Mouse (Mus musculus) urinary bladder, postnatal 14 days (tissue): ENCODE results near the gene Npdc1.
"Not testable (repeated sequence)": the region's sequence is repeated elsewhere in the genome, so short reads cannot be mapped to it uniquely, and the experiment has no call there.

Experiments used
- DNase-seq: peaks from one replicate; pipeline ENCODE4 v3.0.0; 2021; ENCODE audit warnings: low spot score

Gene Npdc1

DNA sequence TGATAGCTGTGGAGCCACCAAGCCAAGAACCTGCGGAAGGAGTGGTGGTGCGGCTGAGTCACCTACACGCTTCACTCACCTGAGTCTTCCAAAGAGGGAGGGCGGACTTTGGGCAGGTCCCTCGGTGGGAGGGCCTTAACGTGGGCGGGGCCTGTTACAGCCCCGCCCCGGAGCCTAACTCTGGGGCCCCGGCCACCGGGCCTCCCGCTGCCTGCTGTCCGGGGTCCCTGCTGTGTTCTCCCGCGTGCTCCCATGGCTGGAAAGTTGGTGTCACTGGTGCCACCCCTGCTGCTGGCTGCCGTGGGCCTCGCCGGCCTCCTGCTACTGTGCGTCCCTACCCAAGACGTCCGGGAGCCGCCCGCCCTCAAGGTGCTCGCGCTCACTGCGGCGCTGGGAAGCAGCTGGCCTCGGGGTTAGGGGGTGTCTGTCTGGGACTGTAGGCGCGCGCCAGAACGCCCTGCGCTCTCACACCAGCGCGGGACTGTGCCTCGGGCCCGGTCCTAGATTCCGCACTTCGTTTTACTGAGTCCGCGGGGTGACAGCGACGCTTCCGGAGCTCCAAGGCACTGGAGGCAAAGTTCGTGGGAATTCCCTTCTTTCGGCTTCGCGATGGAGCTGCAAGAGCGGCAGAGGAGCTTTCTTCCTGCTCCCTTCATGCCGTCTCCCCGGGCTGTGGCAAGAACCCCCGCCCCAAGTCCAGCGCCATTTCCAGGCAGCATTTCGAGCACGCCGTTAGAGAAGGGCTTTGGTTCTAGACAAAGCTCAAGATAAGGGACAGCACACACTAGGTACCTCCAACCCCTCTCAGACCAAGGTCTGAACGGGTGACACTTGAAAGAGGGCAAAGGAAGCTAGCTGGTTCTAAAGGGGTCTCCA lies 3.2 kb upstream of the Npdc1 start, which contains the start of gene Entpd2:
Gene Entpd2, plus strand, starts transcription at position 154 of the 876 bp plus-strand sequence.
- DNase-seq: peak; percentile 68

DNA sequence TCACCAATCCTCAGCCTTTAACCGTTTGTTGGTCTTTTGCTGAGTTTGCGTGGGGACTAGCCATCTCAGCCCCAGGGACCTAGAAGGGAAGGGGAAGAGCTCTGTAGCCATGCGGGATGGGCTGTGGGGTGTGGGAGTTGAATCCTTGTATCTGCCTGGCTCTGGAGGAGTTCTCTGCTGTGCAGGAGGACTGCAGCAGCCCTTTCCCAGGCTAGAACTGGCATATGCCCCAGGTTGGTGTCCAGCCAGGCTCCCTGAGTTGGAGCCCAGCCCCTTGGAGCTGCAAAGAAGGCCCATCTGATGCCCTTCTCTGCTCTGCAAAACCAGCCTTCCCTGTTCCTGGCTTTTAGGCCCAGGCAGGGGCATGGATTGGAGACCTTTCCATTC lies 2.6 kb upstream of the Npdc1 start:
- no peak for DNase-seq

DNA sequence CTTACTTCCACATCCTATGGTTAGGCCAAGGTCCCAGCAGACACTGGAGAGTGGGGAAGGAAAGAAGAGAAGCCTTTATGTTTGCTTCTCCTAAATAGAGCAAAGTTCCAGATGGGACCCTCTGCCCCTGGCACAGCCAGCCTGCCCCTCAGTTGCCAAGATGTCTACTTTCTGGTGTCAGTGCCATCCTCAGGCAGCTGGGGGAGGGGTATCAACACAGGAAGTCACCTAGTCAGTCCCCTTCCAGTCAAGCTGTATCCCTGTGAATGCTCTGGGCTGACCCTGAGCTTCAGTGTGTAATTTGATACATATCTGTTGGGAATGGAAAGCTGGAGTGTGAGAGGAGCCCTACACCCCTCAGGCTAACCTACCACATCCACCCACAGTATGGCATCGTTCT lies 2.1 kb upstream of the Npdc1 start:
- DNase-seq: no peak

DNA sequence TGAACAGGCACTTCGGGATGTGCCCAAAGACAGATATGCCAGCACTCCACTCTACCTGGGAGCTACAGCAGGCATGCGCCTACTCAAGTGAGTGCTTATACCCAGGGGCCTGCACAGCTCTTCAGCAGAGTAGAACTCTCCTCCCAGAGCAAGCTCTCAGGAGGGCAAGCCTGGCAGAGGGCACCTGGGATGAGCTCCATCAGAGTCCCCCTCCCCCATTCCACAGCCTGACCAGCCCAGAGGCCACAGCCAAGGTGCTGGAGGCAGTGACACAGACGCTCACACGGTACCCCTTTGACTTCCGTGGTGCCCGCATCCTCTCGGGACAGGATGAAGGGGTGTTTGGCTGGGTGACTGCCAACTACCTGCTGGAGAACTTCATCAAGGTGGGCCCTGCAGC lies 1.1 kb upstream of the Npdc1 start:
- no peak for DNase-seq

DNA sequence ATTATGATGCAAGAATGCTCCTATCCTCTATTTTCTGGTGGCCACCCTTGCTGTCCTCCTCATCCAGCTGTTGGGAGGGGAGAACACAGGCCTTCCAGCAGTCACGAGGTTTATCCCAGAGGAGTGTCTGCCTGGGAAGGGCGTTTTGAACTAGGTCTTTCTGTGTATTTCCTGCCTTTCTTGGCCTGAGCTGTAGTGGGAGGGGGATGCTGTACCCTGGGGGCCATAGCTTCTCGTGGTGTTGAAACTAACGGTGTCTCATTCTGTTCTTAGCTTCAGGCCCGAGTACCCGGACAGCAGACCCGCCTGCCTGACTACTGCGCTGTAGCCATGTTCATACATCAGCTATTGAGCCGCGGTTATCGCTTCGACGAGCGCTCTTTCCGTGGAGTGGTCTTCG lies 1.1 kb downstream of the Npdc1 start:
- no peak for DNase-seq

DNA sequence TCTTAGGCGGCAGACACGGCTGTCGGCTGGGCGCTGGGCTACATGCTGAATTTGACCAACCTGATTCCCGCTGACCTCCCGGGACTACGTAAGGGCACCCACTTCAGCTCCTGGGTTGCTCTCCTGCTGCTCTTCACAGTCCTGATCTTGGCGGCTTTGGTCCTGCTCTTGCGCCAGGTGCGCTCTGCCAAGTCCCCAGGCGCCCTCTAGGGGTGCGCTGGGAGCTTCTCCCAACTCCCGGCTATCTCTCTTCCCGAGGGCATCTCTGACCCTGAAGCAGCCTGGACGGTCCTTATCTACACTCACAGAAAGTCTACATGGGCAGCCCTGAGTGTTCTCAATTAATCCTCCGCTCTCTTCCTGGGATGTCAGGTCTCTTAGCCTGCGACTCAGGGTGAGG lies 1.6 kb downstream of the Npdc1 start:
- peak; percentile 73 for DNase-seq

DNA sequence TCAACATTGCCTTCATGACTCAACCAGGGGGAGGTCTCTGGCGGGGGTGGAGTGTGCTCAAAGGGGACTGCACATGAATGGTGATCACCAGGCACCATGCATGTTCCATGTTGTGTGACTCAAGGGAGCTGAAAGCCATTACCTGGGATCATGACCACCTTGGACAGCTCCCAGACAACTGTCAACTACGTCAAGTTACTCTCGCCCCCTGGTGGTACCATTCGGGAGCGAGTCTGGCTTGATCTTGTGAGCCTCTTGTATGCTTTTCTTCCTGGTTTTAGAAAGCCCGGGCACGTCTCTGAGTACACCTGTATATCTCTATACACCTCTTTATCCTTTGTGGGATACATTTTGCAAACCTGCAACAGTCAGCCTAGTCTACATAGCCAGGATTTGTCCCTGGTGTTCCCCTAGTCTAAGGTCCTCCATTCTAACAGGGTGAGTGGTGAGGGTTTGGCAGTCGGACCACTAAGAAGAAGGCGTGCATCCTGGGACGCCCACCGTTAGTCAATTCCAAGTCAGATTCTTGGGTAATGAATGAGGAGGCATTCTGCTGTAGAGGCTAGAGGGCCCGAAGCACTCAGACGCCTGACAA lies 3.3 kb downstream of the Npdc1 start:
- DNase-seq: peak; percentile 90

DNA sequence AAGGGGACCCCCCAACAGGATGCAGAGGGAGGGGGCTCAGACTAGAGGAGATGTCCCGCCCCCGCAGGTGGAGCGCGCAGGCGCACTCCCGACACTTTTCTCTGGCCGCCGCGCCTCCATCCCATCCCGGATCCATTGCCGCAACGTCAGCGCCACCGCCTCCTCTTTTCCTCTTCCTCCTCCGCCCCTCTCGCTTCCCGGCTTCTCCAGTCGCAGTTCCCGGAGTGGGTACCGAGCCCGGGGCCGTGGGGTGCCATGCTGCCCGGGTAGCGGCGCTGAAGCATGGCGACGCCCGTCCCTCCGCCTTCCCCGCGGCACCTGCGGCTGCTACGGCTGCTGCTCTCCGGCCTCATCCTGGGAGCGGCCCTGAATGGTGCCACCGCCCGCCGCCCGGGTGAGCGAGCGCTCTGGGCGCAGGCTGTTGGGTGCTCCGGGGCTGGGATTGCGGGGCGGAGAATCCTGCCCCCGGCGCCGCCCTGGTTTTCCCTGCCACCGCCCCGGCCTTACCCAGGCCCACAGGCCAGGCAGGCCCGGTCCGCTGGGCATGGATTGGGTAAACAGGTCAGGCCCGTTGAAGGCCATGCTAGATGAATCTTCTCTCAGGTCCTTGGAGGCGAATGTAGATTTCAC lies 3.9 kb downstream of the Npdc1 start:
- DNase-seq: peak; percentile 74

DNA sequence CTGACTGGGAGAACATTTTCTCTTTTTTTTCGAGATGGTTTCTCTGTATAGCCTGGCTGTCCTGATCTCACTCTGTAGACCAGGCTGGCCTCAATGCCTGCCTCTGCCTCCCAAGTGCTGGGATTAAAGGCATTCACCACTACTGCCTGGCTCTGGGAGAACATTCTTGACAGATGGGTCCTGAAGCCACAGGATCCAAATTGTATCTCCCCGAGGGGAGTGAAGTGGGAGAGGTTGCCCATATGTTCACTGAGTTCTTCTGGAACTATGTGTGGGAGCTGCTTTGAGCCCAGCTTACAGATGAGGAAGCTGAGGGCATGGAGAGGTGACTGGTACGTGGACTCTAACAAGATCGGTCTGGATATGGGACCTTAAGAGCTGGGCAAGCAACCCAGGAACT lies 4.8 kb downstream of the Npdc1 start:
- DNase-seq: no peak

DNA sequence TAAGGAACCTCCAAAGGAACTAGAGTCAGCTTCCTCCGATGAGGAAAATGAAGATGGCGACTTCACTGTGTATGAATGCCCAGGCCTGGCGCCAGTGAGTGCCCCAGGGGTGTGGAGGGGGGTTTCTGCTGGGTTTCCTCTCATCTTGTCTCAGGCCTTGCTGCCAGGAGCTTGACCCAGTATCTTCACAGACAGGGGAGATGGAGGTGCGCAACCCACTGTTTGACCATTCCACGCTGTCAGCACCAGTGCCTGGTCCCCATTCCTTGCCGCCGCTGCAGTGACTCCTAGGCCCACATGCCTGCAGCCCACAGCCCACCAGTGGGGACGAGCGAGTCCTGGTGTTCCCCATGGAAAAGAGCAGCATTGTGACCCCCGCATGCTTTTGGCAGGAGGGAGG lies 9.8 kb downstream of the Npdc1 start:
- no peak for DNase-seq

DNA sequence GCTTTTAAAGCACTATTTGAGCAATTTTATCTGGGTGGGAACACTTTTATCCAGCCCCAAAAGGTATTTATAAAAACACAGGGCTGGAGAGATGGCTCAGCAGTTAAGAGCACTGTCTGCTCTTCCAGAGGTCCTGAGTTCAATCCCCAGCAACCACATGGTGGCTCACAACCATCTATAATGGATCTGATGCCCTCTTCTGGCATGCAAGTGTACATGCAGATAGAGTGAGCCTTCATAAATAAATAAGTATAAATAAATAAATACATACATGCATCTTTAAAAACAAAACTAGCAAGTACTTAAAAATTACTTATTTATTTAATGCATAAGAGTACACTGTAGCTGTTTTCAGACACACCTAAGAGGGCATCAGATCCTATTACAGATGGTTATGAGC lies 14.3 kb downstream of the Npdc1 start:
- DNase-seq: not testable (repeated sequence)

DNA sequence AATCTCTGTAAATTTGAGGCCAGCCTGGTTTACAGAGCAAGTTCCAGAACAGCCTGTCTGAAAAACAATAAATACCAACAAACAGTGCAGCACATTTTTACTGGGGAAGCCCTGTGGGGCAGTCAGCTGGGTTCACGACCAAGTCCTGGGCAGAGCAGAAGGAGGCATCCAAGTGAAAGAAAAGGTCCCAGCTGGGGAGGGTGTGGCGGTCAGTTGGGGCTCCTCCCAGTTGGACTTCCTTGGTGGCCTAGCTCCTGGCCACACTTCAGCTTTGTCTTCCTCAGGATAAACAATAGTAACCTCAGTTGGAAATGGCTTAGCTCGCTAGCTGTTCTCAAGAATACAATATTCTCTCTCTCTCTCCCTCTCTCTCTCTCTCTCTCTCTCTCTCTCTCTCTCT lies 18.3 kb downstream of the Npdc1 start:
- no peak for DNase-seq

DNA sequence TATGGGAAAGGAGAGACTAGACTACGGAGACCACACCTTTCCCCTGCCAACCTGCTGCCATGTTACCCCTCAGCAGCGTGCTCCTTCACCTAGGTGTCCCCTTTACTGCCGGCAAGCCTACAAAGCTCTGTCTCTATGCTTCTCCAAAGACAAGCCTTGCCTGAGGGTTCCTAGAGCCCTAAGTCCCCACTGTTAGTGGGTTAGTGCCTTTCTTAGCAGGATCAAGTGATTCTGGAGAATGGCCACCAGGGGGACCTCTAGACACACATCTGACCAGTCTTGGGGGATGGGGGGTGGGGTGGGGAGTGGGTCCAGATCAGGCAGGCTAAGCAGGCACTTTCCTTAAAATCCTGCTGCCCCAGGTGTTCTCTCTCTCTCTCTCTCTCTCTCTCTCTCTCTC lies 22.7 kb downstream of the Npdc1 start:
- peak; percentile 37 for DNase-seq

DNA sequence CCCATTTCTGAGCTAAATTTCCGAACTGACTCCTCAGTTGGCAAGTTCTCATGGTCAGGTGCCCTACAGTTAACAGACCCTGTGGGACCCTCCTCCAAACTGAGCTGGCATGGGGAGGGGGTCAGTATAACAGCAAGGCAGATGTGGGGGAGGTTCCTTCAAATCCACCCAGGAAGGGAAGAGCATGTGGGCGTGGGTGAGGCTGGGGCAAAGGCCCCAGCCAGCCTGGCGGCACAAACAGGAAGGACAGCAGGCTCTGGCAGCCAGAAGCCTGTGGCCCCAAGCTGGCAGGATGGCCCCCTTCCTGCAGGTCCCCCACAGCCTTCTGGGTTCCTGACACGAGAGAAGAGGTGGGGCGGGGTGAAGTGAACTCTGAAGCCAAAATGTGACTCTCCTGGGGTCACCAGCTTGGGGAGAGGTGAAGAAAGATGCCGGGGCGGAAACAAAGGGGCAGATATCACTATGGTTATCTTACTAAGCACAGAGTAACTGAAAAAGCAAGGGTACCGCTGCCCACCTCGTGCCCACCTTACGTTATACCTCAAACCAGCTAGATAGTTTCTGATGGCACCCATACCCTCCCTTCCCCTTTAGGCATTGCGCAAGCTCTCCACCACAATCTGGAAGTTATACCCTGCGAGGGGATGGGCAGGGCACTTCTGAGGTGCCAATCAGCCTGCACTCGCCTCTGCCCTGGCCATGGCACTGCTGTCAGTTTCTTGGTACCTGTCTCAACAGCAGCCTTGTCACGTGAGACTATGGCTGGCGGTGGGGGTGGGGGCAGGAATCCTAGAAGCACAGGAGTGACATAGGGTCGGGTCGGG lies 23.6 kb downstream of the Npdc1 start, which contains the start of gene Fut7:
Gene Fut7, plus strand, starts transcription at position 681 of the 824 bp plus-strand sequence.
- no peak for DNase-seq

DNA sequence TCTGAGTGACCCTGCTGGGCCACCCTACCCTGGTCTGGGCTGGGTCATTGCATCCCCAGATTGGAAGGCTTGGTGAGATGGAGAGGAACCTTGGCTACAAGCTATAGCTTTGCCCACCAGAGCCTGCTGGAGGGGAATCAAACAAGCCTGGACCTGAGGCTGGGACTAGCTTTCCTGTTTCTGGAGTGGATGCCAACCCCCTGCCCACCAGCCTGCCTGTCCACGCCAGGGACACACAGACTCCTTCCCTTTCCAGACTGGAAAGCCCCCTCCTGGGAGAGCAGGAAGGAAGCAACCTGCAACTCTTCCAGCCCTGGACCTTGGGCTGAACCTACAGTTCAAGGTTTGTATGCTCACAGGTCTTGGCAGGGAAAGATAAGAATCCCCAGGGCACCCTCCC lies 24.5 kb downstream of the Npdc1 start:
- no peak for DNase-seq

DNA sequence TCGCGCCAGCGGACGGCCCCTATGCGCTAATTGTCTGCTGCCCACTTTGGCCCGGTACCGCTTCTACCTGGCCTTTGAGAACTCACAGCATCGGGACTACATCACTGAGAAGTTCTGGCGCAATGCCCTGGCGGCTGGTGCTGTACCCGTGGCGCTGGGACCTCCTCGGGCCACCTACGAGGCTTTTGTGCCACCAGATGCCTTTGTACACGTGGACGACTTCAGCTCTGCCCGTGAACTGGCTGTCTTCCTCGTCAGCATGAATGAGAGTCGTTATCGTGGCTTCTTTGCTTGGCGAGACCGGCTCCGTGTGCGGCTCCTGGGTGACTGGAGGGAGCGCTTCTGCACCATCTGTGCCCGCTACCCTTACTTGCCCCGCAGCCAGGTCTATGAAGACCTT lies 26.3 kb downstream of the Npdc1 start:
- no peak for DNase-seq

DNA sequence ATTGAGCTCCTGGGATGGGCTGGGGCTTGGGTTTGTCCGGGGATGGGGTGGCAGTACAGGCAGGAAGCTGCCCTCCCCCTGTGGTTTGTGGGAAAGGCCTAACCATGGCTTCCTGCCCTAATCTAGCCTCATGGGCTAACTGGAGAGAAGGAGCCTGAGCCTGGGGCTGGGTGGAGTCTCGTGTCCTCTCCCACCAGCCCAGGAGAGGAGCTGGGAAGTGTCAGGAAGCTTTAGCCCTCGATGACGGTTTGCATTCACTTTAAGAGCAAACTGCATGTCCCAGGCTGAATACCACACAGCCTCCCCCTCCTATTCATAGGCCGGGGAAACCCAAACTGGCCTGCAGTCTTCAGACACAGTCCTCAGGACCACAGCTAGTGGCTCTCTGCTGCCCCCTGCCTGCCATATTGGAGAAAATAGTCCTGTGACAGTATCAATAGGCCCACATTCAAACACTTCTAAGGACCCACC lies 27.6 kb downstream of the Npdc1 start:
- peak; percentile 73 for DNase-seq

DNA sequence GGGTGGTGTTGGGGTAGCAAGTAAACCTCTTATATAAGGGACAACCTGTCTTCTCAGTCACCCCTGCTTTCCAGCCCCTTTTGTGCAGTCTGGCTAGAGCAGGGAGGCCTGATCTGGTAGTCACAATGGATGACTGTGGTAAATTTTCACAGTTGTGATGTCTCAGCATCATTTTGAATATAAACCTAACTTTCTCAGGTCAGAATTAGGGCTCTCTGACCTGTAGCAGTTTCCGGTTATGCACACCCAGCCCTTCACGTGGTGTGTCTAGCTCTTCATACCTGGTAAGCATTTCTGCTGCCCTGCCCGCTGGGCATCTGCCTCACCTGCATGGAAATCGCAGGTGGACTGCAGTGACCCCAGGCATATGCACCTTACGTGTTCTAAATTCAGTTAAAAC lies 28.1 kb downstream of the Npdc1 start:
- no peak for DNase-seq

DNA sequence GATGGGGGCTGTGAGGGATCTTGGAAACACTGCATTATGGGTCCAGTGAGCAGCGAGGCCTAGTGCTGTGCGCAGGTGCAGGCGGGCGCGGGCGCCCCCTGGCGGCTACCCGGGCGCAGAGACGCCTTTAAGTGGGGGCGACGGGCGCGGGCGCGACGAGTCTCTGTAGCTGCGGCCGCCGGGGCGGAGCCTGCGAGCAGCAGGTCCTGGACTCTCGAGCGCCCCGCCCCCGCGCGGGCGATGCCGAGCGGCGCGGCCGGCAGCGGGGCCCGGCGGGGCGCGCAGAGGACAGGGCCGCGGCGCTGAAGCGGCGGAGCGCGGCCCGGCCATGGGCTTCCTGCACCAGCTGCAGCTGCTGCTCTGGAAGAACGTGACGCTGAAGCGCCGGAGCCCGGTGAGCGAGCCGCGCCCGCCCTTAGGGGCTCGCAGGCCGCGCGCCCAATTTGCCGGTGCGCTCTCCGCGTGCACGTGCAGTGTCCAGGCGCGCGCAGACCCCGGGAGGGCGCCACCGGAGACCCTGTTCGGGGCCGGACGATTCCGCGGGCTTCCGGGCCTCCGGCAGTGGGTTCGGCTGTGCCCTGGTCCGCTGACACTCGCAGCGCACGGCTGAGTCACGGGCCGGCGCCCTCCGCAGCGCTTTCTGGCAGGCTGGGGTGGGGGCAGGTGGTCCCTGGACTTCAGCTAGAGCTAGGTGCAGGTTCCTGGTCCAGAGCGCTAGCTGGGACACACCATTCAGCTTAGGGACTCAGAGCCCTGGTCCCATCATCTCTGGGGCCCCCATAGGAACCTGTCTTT lies 29.5 kb downstream of the Npdc1 start, which contains the start of gene Abca2:
Gene Abca2, plus strand, starts transcription at position 262 of the 795 bp plus-strand sequence.
- DNase-seq: peak; percentile 93

DNA sequence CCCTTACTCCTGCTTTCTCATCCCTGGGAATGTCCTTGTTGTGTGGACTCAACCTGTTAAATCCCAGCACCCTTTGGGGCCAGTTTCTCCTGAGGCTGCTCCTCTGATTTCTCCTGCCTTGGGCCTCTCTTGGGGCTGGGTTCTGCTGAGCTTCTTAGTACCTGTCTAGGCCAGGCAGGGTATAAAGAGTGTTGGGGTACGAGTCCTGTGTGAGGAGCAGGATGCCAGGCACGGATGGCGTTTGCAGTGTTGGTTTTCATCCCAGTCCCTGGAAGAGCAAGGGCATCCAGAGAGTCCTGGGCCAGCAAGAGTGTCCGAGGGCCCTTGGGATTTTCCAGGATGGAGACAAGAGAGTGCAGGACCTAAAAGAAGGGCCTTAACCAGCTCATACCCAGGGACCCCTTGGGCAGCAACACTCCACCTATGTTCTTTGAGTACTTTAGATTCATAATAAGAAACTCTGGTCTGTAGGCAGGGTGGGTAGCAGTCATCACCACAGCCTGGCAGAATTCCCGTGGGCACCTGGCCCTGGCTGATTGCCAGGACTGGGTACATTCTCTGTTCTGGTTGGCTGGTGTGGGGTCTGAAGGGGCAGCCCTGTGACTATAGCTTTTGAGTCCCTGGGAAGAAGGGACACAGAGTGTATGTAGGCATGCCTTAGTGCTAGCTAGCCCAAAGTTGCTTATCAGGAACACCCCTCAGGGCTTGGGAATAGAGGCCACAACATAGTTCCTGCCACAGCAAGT lies 30.5 kb downstream of the Npdc1 start:
- no peak for DNase-seq
